Mouse (Mus musculus): ENCODE measurements around the gene Tmc3.
A peak's percentile ranks its signal among the peaks of the same experiment; 100 is the strongest.

Gene Tmc3

GRCm38 (mm10) chr7:83598997-83599912 is 14.5 kb downstream of the Tmc3 start:
- no peak for DNase-seq (ENCODE audit: low spot score in 2 of 2)

- peak in 1 of 2 experiments; percentile 14 for DNase-seq (ENCODE audit: low spot score in 2 of 2)
Measured at GRCm38 (mm10) chr7:83599913-83600286, 15.2 kb downstream of the Tmc3 start.

GRCm38 (mm10) chr7:83604180-83604944 is 19.6 kb downstream of the Tmc3 start:
- DNase-seq (ENCODE audit: low spot score in 2 of 2), result no peak

- DNase-seq (ENCODE audit: low spot score in 2 of 2), result no peak
Measured at GRCm38 (mm10) chr7:83606796-83607195, 22.1 kb downstream of the Tmc3 start.

GRCm38 (mm10) chr7:83609891-83610290 is 25.2 kb downstream of the Tmc3 start:
- DNase-seq (ENCODE audit: low spot score in 2 of 2), result no peak

- no peak for DNase-seq (ENCODE audit: low spot score in 2 of 2)
Measured at GRCm38 (mm10) chr7:83611886-83612285, 27.2 kb downstream of the Tmc3 start.

GRCm38 (mm10) chr7:83615272-83615671 is 30.5 kb downstream of the Tmc3 start:
- no peak for DNase-seq (ENCODE audit: low spot score in 2 of 2)

- DNase-seq (ENCODE audit: low spot score in 2 of 2), result no peak
Measured at GRCm38 (mm10) chr7:83615815-83616214, 31.1 kb downstream of the Tmc3 start.

- no peak for DNase-seq (ENCODE audit: low spot score in 2 of 2)
Measured at GRCm38 (mm10) chr7:83616268-83616667, 31.5 kb downstream of the Tmc3 start.

- DNase-seq (ENCODE audit: low spot score in 2 of 2), result no peak
Measured at GRCm38 (mm10) chr7:83618709-83619108, 34.0 kb downstream of the Tmc3 start.

GRCm38 (mm10) chr7:83622582-83622981 is 37.9 kb downstream of the Tmc3 start:
- DNase-seq (ENCODE audit: low spot score in 2 of 2), result no peak

- DNase-seq (ENCODE audit: low spot score in 2 of 2), result no peak
Measured at GRCm38 (mm10) chr7:83624065-83624464, 39.3 kb downstream of the Tmc3 start.

- DNase-seq (ENCODE audit: low spot score in 2 of 2), result no peak
Measured at GRCm38 (mm10) chr7:83626557-83627257, 42.0 kb downstream of the Tmc3 start.

GRCm38 (mm10) chr7:83627369-83627768 is 42.6 kb downstream of the Tmc3 start:
- no peak for DNase-seq (ENCODE audit: low spot score in 2 of 2)

GRCm38 (mm10) chr7:83631073-83631827 is 46.5 kb downstream of the Tmc3 start:
- DNase-seq (ENCODE audit: low spot score in 2 of 2), result no peak

GRCm38 (mm10) chr7:83631828-83632681 is 47.3 kb downstream of the Tmc3 start, which contains the start of gene Stard5:
Stard5 (plus strand) TSS chr7:83631959.
- DNase-seq (ENCODE audit: low spot score in 2 of 2), result peak; percentile 74 to 91

- no peak for DNase-seq (ENCODE audit: low spot score in 2 of 2)
Measured at GRCm38 (mm10) chr7:83632682-83633120, 48.0 kb downstream of the Tmc3 start.

GRCm38 (mm10) chr7:83633856-83634255 is 49.1 kb downstream of the Tmc3 start:
- no peak for DNase-seq (ENCODE audit: low spot score in 2 of 2)

GRCm38 (mm10) chr7:83635726-83636125 is 51.0 kb downstream of the Tmc3 start:
- DNase-seq (ENCODE audit: low spot score in 2 of 2), result no peak

- no peak for DNase-seq (ENCODE audit: low spot score in 2 of 2)
Measured at GRCm38 (mm10) chr7:83636425-83636824, 51.7 kb downstream of the Tmc3 start.

Data from left cerebral cortex, adult 9 months (tissue).